Mouse (Mus musculus) liver, postnatal 0 days (tissue): ENCODE results near the gene Nat8f2.

Experiments
- CTCF ChIP-seq: sonication (generic); IDR thresholded peaks from 2 replicates; pipeline ENCODE4 v1.5.1; 2016; ENCODE audit warnings: antibody characterized with exemption, low read depth
- EP300 ChIP-seq: IDR thresholded peaks from 2 replicates; pipeline ENCODE4 v1.6.1; 2016; ENCODE audit warnings: antibody characterized with exemption, low read depth, mild to moderate bottlenecking

DNA sequence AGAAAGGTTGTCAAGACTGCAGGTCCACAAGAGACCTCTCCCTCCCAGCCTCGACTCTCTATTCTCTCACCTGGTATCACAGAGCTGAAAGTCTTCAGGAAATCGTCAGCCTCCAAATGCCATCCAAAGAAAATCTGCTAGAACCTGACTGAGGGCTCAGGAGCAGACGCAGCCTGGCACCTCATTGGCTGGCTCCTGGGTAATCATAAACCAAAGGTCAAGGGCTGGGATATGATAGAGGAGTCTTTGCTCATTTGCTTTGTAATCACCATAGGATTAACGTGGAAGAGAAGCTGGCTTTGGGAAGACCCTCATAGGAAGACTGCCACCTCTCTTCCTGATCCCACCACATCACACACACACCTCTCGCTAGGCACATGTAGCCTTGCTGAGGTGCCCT, 48.1 kb downstream of the Nat8f2 start, which contains the start of the genes Nat8f6 and Nat8f5:
- TF ChIP-seq EP300 (no peak), CTCF (no peak)
